Mouse (Mus musculus) E14TG2a.4 (cell line): Measurements from ENCODE around the gene Nkrf.

ENCODE experiments used
- H3K27me3 ChIP-seq: 2 replicates; pipeline ENCODE4 v1.6.1; 2014; ENCODE audit warnings: low read length, control low read depth; ENCODE audit not compliant: insufficient read depth
- H3K36me3 ChIP-seq: 2 replicates; pipeline ENCODE4 v1.6.1; 2014; ENCODE audit warnings: low read length, control low read depth; ENCODE audit not compliant: insufficient read depth
- H3K4me1 ChIP-seq: replicated peaks from 2 replicates; pipeline ENCODE4 v1.6.1; 2014; ENCODE audit warnings: low read depth, low read length, control low read depth
- H3K4me3 ChIP-seq: replicated peaks from 2 replicates; pipeline ENCODE4 v1.5.1; 2014; ENCODE audit warnings: mild to moderate bottlenecking, low read length
- H3K9me3 ChIP-seq: 2 replicates; pipeline ENCODE4 v1.6.1; 2014; ENCODE audit warnings: low read length, control low read depth
- CTCF ChIP-seq: conservative IDR thresholded peaks from 2 replicates; pipeline ENCODE4 v1.5.1; 2014; ENCODE audit warnings: low read length
- NANOG ChIP-seq: IDR thresholded peaks from 2 replicates; pipeline ENCODE4 v1.6.1; 2014; ENCODE audit warnings: borderline replicate concordance, low read length, mixed read lengths
- POU5F1 ChIP-seq: IDR thresholded peaks from 2 replicates; pipeline ENCODE4 v1.6.1; 2014; ENCODE audit warnings: low read length, borderline replicate concordance

Nkrf gene

DNA sequence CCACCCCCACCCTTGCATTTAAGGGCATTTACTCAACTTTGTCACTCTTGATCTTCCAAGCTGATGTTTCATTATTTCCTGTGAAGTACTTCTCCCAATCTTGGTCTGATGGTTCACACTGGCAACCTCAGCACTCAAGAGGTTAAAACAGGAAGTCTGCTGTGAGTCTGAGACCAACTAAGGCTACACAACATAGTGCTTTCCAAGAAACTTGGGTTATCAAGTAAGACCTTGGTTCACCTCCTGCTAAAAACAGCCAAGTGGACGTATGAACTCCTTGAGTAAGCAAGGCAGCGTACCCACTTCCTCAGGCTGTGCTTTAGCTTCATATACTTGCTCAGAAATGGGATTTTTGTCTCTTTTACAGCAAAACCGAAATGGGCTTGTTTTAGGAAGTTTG lies 32.3 kb downstream of the Nkrf start:
- no peaks in the 10 kb centered on the region for H3K36me3 ChIP-seq
- H3K4me3 ChIP-seq, result no peak overlapping the region
- H3K27me3 ChIP-seq, result no peaks in the 10 kb centered on the region
- H3K4me1 ChIP-seq, result peaks cover 6% of the 10 kb centered on the region; the same call in 1 of the 2 replicates
- TF ChIP-seq NANOG (no peak), POU5F1 (no peak)
- no peaks in the 10 kb centered on the region for H3K9me3 ChIP-seq

DNA sequence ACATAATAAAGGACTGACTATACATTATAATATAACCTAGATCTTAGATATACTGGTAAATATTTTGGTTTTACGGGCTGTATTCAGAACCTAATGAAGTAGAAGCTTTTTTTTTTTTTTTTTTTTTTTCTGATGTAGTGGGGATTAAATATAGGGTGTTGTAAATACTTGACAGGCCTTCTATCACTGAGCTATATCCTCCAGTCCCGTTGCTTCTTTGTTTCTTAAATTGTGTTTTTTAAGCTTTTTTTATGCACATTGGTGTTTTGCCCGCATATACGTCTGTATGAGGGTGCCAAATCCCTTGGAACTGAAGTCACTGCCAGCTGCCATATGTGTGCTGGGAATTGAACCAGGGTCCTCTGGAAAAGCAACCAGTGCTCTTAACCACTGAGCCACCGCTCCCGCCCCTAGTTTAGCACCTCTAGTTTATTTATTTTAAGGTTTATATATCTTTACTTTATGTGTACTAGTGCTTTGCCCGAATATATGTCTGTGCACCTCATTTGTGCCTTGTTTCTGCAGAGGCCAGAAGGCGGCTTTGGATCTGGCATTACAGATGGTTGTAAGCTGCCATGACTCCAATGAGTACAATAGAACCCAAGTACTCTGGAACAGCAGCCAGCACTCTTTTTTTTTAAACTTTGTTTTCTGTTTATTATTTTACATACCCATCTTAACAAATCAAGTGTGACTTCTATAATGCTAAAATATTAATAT lies 37.9 kb downstream of the Nkrf start:
- Histone ChIP-seq H3K36me3 (peaks cover 8% of the 10 kb centered on the region), H3K4me1 (peaks cover 10% of the 10 kb centered on the region; the same call in 1 of the 2 replicates), H3K4me3 (peak overlapping the region; percentile 76), H3K9me3 (no peaks in the 10 kb centered on the region), H3K27me3 (no peaks in the 10 kb centered on the region)
- TF ChIP-seq CTCF (no peak), NANOG (no peak), POU5F1 (no peak)

DNA sequence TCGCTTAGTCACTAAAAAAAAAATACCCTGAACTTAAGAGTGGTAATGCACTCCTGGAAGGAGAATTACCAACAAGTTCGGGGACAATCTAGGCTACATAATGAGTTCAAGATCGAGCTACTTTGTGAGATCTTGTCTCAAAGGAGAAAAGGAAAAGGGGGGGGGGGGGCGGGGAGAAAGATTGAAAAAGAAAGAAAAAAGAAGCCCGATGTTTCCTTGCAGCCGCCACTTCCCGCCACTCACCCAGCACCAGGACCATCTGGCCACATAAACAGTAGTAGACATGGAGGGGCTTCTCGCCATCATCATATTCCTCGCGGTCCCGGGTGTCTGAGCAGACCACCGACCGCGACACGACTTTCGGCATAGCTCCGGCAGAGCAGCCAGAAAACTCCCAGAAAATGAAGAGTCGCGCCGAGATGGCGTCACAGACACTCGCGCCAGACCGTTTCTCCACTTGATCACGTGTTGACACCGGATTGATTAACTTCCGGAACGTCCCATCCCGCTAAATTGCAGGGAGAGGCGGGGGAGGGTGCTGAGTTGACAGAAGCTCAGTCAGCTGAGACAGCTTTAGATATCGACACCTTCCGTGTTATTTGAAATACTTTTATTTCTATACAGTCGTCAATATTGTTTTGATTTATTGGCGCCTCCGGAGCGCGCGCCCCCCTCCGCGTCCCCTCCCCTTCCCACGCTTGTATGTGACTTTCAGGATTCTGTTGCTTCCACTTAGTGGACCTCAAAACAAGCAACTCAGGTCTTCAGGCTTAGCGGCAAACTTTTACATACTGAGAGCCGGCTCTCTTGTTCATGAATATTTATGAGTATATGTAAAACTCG lies 38.7 kb downstream of the Nkrf start:
- no peak for TF ChIP-seq NANOG
- no peak for TF ChIP-seq POU5F1
- TF ChIP-seq CTCF, result no peak
- Histone ChIP-seq H3K4me1 (peaks cover 10% of the 10 kb centered on the region; the same call in 1 of the 2 replicates), H3K27me3 (no peaks in the 10 kb centered on the region), H3K9me3 (no peaks in the 10 kb centered on the region), H3K4me3 (peak overlapping the region; percentile 76), H3K36me3 (peaks cover 11% of the 10 kb centered on the region)

DNA sequence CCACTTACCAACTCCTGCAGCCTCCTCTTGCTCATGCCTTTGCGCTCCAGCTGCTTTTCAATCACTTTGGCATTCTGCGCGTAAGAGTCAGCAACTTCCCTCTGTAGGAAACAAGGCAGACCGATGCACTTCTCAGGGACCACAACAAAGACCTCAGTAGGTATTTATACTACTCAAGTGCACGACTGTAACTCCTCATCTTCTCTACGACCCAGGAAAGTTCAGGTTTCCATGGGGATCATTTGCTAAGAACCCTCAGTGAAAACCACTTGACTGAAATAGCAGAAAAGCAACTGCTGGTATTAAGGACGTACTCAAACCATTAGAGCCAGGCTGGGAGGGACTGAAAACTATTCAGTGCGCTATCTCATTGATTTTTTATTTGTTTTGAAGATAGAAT lies 50.1 kb downstream of the Nkrf start:
- no peak overlapping the region for H3K4me3 ChIP-seq
- no peaks in the 10 kb centered on the region for H3K9me3 ChIP-seq
- no peaks in the 10 kb centered on the region for H3K4me1 ChIP-seq
- TF ChIP-seq POU5F1 (no peak), NANOG (no peak), CTCF (no peak)
- H3K36me3 ChIP-seq, result peaks cover 46% of the 10 kb centered on the region
- H3K27me3 ChIP-seq, result no peaks in the 10 kb centered on the region

DNA sequence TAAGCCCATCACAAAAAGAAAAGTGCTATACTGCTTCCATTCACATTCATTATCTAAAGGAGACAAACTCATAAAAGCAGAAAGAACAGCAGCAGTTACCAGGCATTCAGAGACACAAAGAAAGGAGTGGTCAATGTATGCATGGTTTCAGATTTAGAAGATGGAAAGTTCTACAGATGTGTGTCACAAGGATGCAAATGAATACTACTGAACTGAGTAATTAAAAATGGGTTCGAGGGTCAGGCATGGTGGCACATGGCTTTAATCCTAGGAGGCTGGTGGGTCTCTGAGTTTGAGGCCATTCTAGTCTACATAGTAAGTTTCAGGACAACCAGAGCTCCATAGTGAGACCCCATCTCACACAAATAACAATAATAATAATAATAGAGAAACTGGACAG lies 55.5 kb downstream of the Nkrf start:
- H3K9me3 ChIP-seq, result no peaks in the 10 kb centered on the region
- TF ChIP-seq NANOG (no peak), POU5F1 (no peak), CTCF (no peak)
- H3K4me1 ChIP-seq, result peaks cover 6% of the 10 kb centered on the region; the same call in 1 of the 2 replicates
- H3K4me3 ChIP-seq, result no peak overlapping the region
- H3K27me3 ChIP-seq, result no peaks in the 10 kb centered on the region
- peaks cover 16% of the 10 kb centered on the region for H3K36me3 ChIP-seq

DNA sequence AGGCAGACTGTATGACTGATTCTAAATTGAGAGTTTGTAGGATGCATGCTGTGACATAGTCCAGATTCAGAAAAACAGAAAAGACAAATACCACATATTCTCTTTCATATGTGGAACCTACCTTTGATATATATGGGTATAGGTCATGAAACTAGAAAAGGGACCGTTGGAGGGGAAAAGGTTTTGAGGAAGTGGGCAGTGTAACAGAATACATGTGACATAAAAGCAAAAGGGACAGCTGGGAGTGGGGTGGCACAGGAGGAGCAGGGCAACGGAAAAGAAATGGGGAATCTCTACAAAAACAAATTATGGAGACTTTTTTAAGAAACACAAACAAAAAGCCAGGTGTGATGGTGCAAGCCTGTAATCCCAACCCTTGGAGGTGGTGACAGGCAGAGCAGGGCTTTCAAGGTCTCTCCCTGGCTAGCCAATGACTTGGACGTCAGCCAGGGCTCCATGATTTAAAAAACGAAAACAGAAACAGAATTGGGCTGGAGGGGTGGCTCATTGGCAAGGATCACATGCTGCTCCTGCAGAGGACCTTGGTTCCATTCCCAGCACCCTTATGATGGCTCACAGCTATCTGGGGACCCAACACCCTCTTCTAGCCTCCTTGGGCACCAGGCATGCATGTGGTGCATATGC lies 59.2 kb downstream of the Nkrf start:
- Histone ChIP-seq H3K27me3 (no peaks in the 10 kb centered on the region), H3K4me3 (no peak overlapping the region), H3K4me1 (peaks cover 32% of the 10 kb centered on the region), H3K36me3 (peaks cover 7% of the 10 kb centered on the region; the same call in 1 of the 2 replicates), H3K9me3 (no peaks in the 10 kb centered on the region)
- no peak for TF ChIP-seq CTCF
- TF ChIP-seq NANOG, result no peak
- TF ChIP-seq POU5F1, result no peak

DNA sequence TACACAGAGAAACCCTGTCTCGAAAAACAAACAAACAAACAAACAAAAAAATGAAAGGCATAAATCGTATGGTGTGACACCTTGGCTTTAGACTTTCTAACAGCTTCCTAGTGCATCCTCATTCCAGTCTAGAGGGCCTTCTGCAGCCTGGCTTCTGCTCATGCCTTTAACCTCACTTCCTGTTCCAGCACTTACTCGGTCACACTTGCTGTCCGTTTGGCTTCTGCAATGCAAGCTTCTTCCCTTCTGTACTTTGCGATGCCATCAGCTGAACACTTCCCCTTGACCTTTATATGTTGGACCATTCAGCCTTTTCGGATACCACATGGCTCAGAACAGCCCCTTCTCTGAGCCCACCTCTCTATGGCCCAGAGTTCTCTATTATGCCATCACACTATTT lies 61.0 kb downstream of the Nkrf start:
- H3K9me3 ChIP-seq, result no peaks in the 10 kb centered on the region
- H3K4me3 ChIP-seq, result no peak overlapping the region
- H3K27me3 ChIP-seq, result no peaks in the 10 kb centered on the region
- peaks cover 3% of the 10 kb centered on the region; the same call in 1 of the 2 replicates for H3K36me3 ChIP-seq
- H3K4me1 ChIP-seq, result peaks cover 45% of the 10 kb centered on the region
- TF ChIP-seq CTCF (no peak), POU5F1 (no peak), NANOG (no peak)

DNA sequence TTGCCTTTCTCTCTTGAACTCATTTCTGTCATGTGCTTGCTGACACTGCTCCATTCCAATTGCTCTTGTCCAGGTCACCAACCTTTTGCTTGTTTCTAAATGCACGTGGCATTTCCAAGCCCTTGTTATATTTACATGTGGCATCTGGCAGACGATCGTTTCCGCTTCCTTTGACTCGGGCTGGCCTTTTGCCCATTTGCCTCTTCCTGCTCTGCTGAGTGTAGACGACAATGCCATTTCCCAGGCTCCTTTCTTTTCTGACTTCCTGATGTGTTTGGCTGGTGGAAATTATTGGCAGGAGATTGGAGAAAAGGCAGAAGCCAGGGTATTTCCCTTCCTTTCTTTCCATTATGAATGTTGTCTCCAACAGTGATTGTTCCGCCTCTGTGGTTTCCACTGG lies 63.3 kb downstream of the Nkrf start:
- no peak overlapping the region for H3K4me3 ChIP-seq
- no peaks in the 10 kb centered on the region for H3K9me3 ChIP-seq
- H3K4me1 ChIP-seq, result peaks cover 63% of the 10 kb centered on the region
- H3K27me3 ChIP-seq, result no peaks in the 10 kb centered on the region
- peaks cover 3% of the 10 kb centered on the region; the same call in 1 of the 2 replicates for H3K36me3 ChIP-seq
- no peak for TF ChIP-seq CTCF
- no peak for TF ChIP-seq POU5F1
- no peak for TF ChIP-seq NANOG
